Mouse (Mus musculus) liver, adult 2 months (tissue): ENCODE measurements around the gene Alox5. TPM values are rescaled to one million over a fixed set of nuclear protein-coding genes. Genes with fewer than 3 reads are reported as not detected.

Experiments used
- DNase-seq: peaks from one replicate; pipeline ENCODE4 v3.0.0-alpha.2; 2011; ENCODE audit warnings: low read depth, low spot score; ENCODE audit errors: extremely low read depth
- H3K27ac ChIP-seq: fragments of 200-500 bp; replicated peaks from 2 replicates; pipeline ENCODE4 v1.5.1; 2012; ENCODE audit warnings: low read depth, mild to moderate bottlenecking, control low read depth, inconsistent platforms, low read length; ENCODE audit not compliant: insufficient read depth
- H3K27me3 ChIP-seq: fragments of 200-500 bp; 2 replicates; pipeline ENCODE4 v1.6.1; 2012; ENCODE audit warnings: mild to moderate bottlenecking, moderate library complexity, low read length, inconsistent platforms; ENCODE audit not compliant: control insufficient read depth, insufficient read depth
- H3K36me3 ChIP-seq: fragments of 200-500 bp; 2 replicates; pipeline ENCODE4 v1.6.1; 2012; ENCODE audit warnings: low read length, inconsistent platforms; ENCODE audit not compliant: control insufficient read depth, insufficient read depth
- H3K4me1 ChIP-seq: fragments of 200-500 bp; 2 replicates; pipeline ENCODE4 v1.6.1; 2011; ENCODE audit warnings: low read length; ENCODE audit not compliant: control insufficient read depth, insufficient read depth
- H3K4me3 ChIP-seq: fragments of 200-500 bp; 2 replicates; pipeline ENCODE4 v1.5.1; 2011; ENCODE audit warnings: low read depth, mild to moderate bottlenecking, control low read depth, low read length, moderate library complexity; ENCODE audit not compliant: insufficient read depth
- H3K79me2 ChIP-seq: fragments of 200-500 bp; 2 replicates; pipeline ENCODE4 v1.6.1; 2012; ENCODE audit warnings: inconsistent platforms, mild to moderate bottlenecking, low read length, moderate library complexity; ENCODE audit not compliant: control insufficient read depth, insufficient read depth
- H3K9ac ChIP-seq: fragments of 200-500 bp; 2 replicates; pipeline ENCODE4 v1.6.1; 2012; ENCODE audit warnings: low read depth, mild to moderate bottlenecking, control low read depth, inconsistent platforms, low read length
- CTCF ChIP-seq: fragments of 200-500 bp; IDR thresholded peaks from 2 replicates; pipeline ENCODE4 v1.5.1; 2011; ENCODE audit warnings: low read depth, low read length, control low read depth
- POLR2A ChIP-seq: fragments of 200-500 bp; IDR thresholded peaks from 2 replicates; pipeline ENCODE4 v1.6.1; 2011; ENCODE audit warnings: low read length, control low read depth; ENCODE audit not compliant: insufficient read depth; ENCODE audit errors: extremely low read depth
- whole genome bisulfite sequencing: fragments of 180-500 bp; shearing (Covaris S2); methylation state at CpG from one replicate; pipeline ENCODE4 v1.1.7; 2018; 5-methylcytosine and 5-hydroxymethylcytosine counted together
- polyA plus RNA-seq: library from polyadenylated mRNA; depleted of rRNA; stranded (reverse); fragments of >200 nt; gene quantifications from 2 replicates; pipeline ENCODE4 v1.2.3, GENCODE M21; 2012
- total RNA-seq: library from RNA; depleted of rRNA; stranded (reverse); fragments of >200 nt; gene quantifications from 2 replicates; pipeline ENCODE4 v1.2.3, GENCODE M21; 2014

The Alox5 gene
- total and polyA plus RNA-seq, 2 experiments = 0.07 to 0.09 TPM

GRCm38 (mm10) chr6:116416000-116416552, 44.9 kb downstream of the Alox5 start:
- Histone ChIP-seq H3K9ac (no peak overlapping the region), H3K4me3 (no peak overlapping the region), H3K36me3 (no peaks in the 10 kb centered on the region), H3K27me3 (no peaks in the 10 kb centered on the region), H3K79me2 (no peaks in the 10 kb centered on the region), H3K4me1 (no peaks in the 10 kb centered on the region), H3K27ac (no peak overlapping the region)
- 84% methylated on average over 6 of the region's 6 CpGs for WGBS
- DNase-seq = no peak
- TF ChIP-seq POLR2A = no peak
- TF ChIP-seq CTCF = no peak

- no peaks in the 10 kb centered on the region for H3K79me2 ChIP-seq
- no peak overlapping the region for H3K9ac ChIP-seq
- H3K27me3 ChIP-seq = no peaks in the 10 kb centered on the region
- no peak overlapping the region for H3K4me3 ChIP-seq
- no peaks in the 10 kb centered on the region for H3K4me1 ChIP-seq
- H3K27ac ChIP-seq = no peak overlapping the region
- 73% methylated on average over 12 of the region's 12 CpGs for WGBS
- TF ChIP-seq CTCF (no peak), POLR2A (no peak)
- peaks cover 4% of the 10 kb centered on the region; the same call in 1 of the 2 replicates for H3K36me3 ChIP-seq
- peak; percentile 38 for DNase-seq
Observed at GRCm38 (mm10) chr6:116415126-116415676, 45.8 kb downstream of the Alox5 start.

- no peak for DNase-seq
- no peaks in the 10 kb centered on the region for H3K4me1 ChIP-seq
- 96% methylated on average over 14 of the region's 14 CpGs for WGBS
- H3K9ac ChIP-seq = no peak overlapping the region
- H3K27ac ChIP-seq = no peak overlapping the region
- no peaks in the 10 kb centered on the region for H3K27me3 ChIP-seq
- H3K4me3 ChIP-seq = no peak overlapping the region
- peaks cover 5% of the 10 kb centered on the region; the same call in 1 of the 2 replicates for H3K36me3 ChIP-seq
- TF ChIP-seq POLR2A (no peak), CTCF (no peak)
- H3K79me2 ChIP-seq = no peaks in the 10 kb centered on the region
Observed at GRCm38 (mm10) chr6:116412546-116413325, 48.2 kb downstream of the Alox5 start.

- no peak for DNase-seq
- peaks cover 11% of the 10 kb centered on the region; the same call in 1 of the 2 replicates for H3K36me3 ChIP-seq
- no peak overlapping the region for H3K9ac ChIP-seq
- no peaks in the 10 kb centered on the region for H3K4me1 ChIP-seq
- no peak overlapping the region for H3K4me3 ChIP-seq
- no peak overlapping the region for H3K27ac ChIP-seq
- TF ChIP-seq CTCF (no peak), POLR2A (no peak)
- 93% methylated on average over 3 of the region's 3 CpGs for WGBS
- H3K27me3 ChIP-seq = no peaks in the 10 kb centered on the region
- no peaks in the 10 kb centered on the region for H3K79me2 ChIP-seq
Observed at GRCm38 (mm10) chr6:116411716-116412115, 49.3 kb downstream of the Alox5 start.

- Histone ChIP-seq H3K27ac (no peak overlapping the region), H3K79me2 (no peaks in the 10 kb centered on the region), H3K9ac (no peak overlapping the region), H3K4me1 (no peaks in the 10 kb centered on the region), H3K27me3 (no peaks in the 10 kb centered on the region), H3K36me3 (peaks cover 13% of the 10 kb centered on the region; the same call in 1 of the 2 replicates), H3K4me3 (no peak overlapping the region)
- WGBS = 98% methylated on average over 10 of the region's 10 CpGs
- no peak for DNase-seq
- no peak for TF ChIP-seq CTCF
- no peak for TF ChIP-seq POLR2A
Observed at GRCm38 (mm10) chr6:116410436-116410835, 50.5 kb downstream of the Alox5 start.
